Mouse (Mus musculus) neutrophil, adult 5-6 weeks (primary cell): ENCODE results near the gene Col20a1. TPM values are rescaled to one million over a fixed set of nuclear protein-coding genes. Genes with fewer than 3 reads are reported as not detected.

Experiments
- ATAC-seq: fragments of 151-379, 151-347 bp; 2 replicates; pipeline ENCODE4 v1.8.0; 2017; ENCODE audit warnings: mild to moderate bottlenecking, moderate TSS enrichment; ENCODE audit not compliant: insufficient number of reproducible peaks, poor library complexity, low FRiP score, severe bottlenecking; ENCODE audit errors: extremely low read depth
- total RNA-seq: library from RNA; stranded (forward); fragments of 200-1000 nt; gene quantifications from 2 replicates; pipeline ENCODE4 v1.2.3, GENCODE M21; 2017

The Col20a1 gene
- 1.6 and 3.6 TPM in 2 replicates for total RNA-seq

- ATAC-seq = no peak
Measured at GRCm38 (mm10) chr2:180986449-180986848, at the start of gene Col20a1. Col20a1 (plus strand) TSS chr2:180986535.

GRCm38 (mm10) chr2:180940187-180940586, 46.1 kb upstream of the Col20a1 start:
- no peak for ATAC-seq

- ATAC-seq = no peak
Measured at GRCm38 (mm10) chr2:180941869-180942268, 44.5 kb upstream of the Col20a1 start.

GRCm38 (mm10) chr2:180949947-180950346, 36.4 kb upstream of the Col20a1 start:
- ATAC-seq = no peak

- ATAC-seq = no peak
Measured at GRCm38 (mm10) chr2:180952731-180953171, 33.6 kb upstream of the Col20a1 start.

GRCm38 (mm10) chr2:180953638-180954037, 32.7 kb upstream of the Col20a1 start:
- ATAC-seq = no peak

- no peak for ATAC-seq
Measured at GRCm38 (mm10) chr2:180954061-180955047, 32.0 kb upstream of the Col20a1 start, which contains the start of gene Nkain4. Nkain4 (minus strand) TSS chr2:180954699.

GRCm38 (mm10) chr2:180959605-180960004, 26.7 kb upstream of the Col20a1 start:
- ATAC-seq = no peak

- ATAC-seq = no peak
Measured at GRCm38 (mm10) chr2:180960187-180960586, 26.1 kb upstream of the Col20a1 start.

GRCm38 (mm10) chr2:180962616-180963308, 23.6 kb upstream of the Col20a1 start:
- ATAC-seq = no peak

GRCm38 (mm10) chr2:180963956-180964355, 22.4 kb upstream of the Col20a1 start:
- peak; percentile 62 for ATAC-seq

GRCm38 (mm10) chr2:180966092-180966882, 20.0 kb upstream of the Col20a1 start:
- peak; percentile 37; the same call in 1 of the 2 replicates for ATAC-seq

GRCm38 (mm10) chr2:180967010-180967763, 19.1 kb upstream of the Col20a1 start, which contains the start of gene Arfgap1:
Arfgap1 (plus strand) TSS chr2:180967225.
- ATAC-seq = peak; percentile 85

- no peak for ATAC-seq
Measured at GRCm38 (mm10) chr2:180981133-180981532, 5.2 kb upstream of the Col20a1 start.

- ATAC-seq = no peak
Measured at GRCm38 (mm10) chr2:180985635-180986034, 700 bp upstream of the Col20a1 start.

GRCm38 (mm10) chr2:180987001-180987400, 666 bp downstream of the Col20a1 start:
- ATAC-seq = no peak

GRCm38 (mm10) chr2:180987432-180988030, 1.2 kb downstream of the Col20a1 start:
- no peak for ATAC-seq
